Mouse (Mus musculus): ENCODE data around the gene Zfp748. TPM values are rescaled to one million over a fixed set of nuclear protein-coding genes. Genes with fewer than 3 reads are reported as not detected.

Zfp748 gene
- 8.4 and 9.1 TPM in 2 replicates for polyA plus RNA-seq (2012; rRNA removed)

GRCm38 (mm10) chr13:67553730-67554129 is at the start of gene Zfp748:
Gene Zfp748, minus strand, starts transcription at chr13:67553830.

DNA sequence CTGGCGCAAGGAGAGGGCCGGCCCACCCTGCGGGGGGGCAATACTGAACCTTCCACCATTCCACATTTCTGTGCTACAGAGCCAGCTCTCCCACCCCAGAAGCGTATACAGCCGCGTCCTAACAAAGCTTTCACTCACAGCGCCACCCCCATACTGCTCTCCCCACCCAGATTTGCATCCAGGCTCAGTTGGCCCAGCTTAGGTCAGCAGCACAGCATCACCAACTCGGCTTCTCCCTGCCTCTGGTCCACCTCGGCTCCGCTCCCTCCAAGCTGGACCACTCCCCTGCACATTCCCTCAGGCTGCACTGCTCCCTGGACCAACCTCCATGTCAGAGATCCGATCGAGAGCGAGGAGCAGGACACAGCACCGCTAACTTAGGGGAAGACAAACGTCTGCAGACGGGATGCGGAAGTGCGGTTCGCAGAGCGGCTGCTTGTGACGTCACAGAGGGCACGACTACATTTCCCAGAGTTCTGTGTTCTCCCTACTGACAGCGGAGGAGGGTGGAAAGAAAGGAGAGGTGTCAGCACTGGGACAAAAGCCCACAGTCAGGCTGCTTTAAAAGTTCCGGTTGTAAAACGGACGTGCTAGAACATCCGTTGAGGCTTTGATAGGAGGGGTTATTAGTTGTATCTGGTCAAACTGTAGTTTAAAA is 27.7 kb downstream of the Zfp748 start, which contains the start of the genes Gm26965 and Zfp87:
Gm26965 (minus strand) TSS at position 399 of the 658 bp plus-strand sequence.
Zfp87 (minus strand) TSS at position 425 of the 658 bp plus-strand sequence.

GRCm38 (mm10) chr13:67500084-67500719 is 53.4 kb downstream of the Zfp748 start, which contains the start of gene Zfp58:
Gene Zfp58, minus strand, starts transcription at chr13:67500555.

Other genes with a start within 250 kb of the Zfp748 start
- gene Zfp457, start 247.3 kb downstream of the Zfp748 start, polyA plus RNA-seq (2012; rRNA removed), result 2.1 and 2.5 TPM in 2 replicates
- gene Zfp595, start 221.3 kb downstream of the Zfp748 start, polyA plus RNA-seq (2012; rRNA removed), result 2.3 and 2.5 TPM in 2 replicates
- gene Gm28044, start 193.3 kb downstream of the Zfp748 start, polyA plus RNA-seq (2012; rRNA removed), result not detected in 2 replicates
- gene Zfp953, start 193.2 kb downstream of the Zfp748 start, polyA plus RNA-seq (2012; rRNA removed), result 0.59 and 0.71 TPM in 2 replicates
- gene Gm28041, start 178.1 kb downstream of the Zfp748 start, polyA plus RNA-seq (2012; rRNA removed), result 0.18 TPM in 1 of 2 replicates, not detected in the other
- gene Zfp456, start 178.0 kb downstream of the Zfp748 start, polyA plus RNA-seq (2012; rRNA removed), result 0.47 and 0.48 TPM in 2 replicates
- 3.7 and 5.1 TPM in 2 replicates for gene Zfp429, start 154.0 kb downstream of the Zfp748 start, polyA plus RNA-seq (2012; rRNA removed)
- 0.84 and 1.1 TPM in 2 replicates for gene Zfp459, start 132.4 kb downstream of the Zfp748 start, polyA plus RNA-seq (2012; rRNA removed)
- 2.9 and 3.1 TPM in 2 replicates for gene Zfp874a, start 102.2 kb downstream of the Zfp748 start, polyA plus RNA-seq (2012; rRNA removed)
- 3.9 and 4.0 TPM in 2 replicates for gene Zfp874b, start 69.6 kb downstream of the Zfp748 start, polyA plus RNA-seq (2012; rRNA removed)
- gene Zfp58, start 53.3 kb downstream of the Zfp748 start, polyA plus RNA-seq (2012; rRNA removed), result 5.7 and 6.2 TPM in 2 replicates
- 0.05 TPM in 1 of 2 replicates, not detected in the other for gene Gm26965, start 27.7 kb downstream of the Zfp748 start, polyA plus RNA-seq (2012; rRNA removed)
- gene Zfp87, start 27.7 kb downstream of the Zfp748 start, polyA plus RNA-seq (2012; rRNA removed), result 23.0 and 23.8 TPM in 2 replicates
- 2.8 and 3.0 TPM in 2 replicates for gene Zfp729b, start 55.9 kb upstream of the Zfp748 start, polyA plus RNA-seq (2012; rRNA removed)
- not detected in 2 replicates for gene Gm49345, start 83.9 kb upstream of the Zfp748 start, polyA plus RNA-seq (2012; rRNA removed)
- 3.4 and 4.6 TPM in 2 replicates for gene Zfp729a, start 84.0 kb upstream of the Zfp748 start, polyA plus RNA-seq (2012; rRNA removed)
- 9.3 and 10.6 TPM in 2 replicates for gene Zfp738, start 133.2 kb upstream of the Zfp748 start, polyA plus RNA-seq (2012; rRNA removed)
- gene Zfp65, start 175.3 kb upstream of the Zfp748 start, polyA plus RNA-seq (2012; rRNA removed), result 6.9 and 8.0 TPM in 2 replicates
- gene Zfp85, start 201.4 kb upstream of the Zfp748 start, polyA plus RNA-seq (2012; rRNA removed), result 5.5 and 5.6 TPM in 2 replicates
- gene Zfp493, start 225.9 kb upstream of the Zfp748 start, polyA plus RNA-seq (2012; rRNA removed), result 2.3 and 2.7 TPM in 2 replicates

All from central nervous system, embryonic 14 days (tissue).